Mouse (Mus musculus) right cerebral cortex, postnatal 10 days (tissue): Measurements from ENCODE around the gene Fanci.

Experiments used
- DNase-seq, 2 experiments: peaks; one replicate each; pipeline ENCODE4 v3.0.0; 2021; ENCODE audit warnings: low spot score in 2 of 2

The Fanci gene

DNA sequence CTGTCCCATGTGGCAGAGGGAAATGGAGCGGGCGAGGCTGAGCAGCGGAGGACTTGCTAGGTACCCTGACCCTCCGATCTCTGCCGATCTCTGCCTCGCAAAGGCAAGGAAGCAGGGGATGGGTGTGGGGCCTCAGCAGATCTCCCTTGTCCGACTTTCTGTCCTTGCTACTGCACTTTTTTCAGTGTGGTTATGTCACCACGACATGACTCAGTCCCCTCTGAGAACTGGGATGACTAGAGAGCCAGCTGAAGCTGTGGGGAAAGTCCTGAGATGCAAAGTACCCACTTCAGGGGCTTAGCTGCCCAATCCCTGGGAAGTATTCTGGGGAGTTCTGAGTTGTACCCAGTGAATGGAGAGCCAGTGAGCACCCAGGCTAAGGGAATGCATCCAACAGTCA is 4.6 kb upstream of the Fanci start:
- no peak for DNase-seq

DNA sequence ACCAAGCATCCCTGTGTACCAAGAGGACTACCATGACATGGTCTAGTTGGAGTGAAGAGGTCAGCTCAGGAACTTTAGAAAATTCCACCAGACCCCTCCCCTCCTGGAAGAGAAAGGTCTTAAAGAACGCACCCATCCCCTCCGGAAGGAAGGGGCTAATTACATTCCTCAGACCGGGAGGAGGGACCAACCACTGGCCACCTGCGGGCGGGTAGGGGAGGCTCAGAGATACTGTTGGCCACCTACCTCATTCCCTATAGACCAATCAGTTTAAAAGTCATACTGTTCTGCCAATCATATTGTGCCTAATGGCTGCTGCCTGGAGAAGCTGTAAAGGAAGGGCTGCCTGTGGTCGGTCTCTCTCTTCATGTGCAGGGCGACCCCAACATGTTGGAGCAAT is 3.7 kb upstream of the Fanci start:
- no peak for DNase-seq

DNA sequence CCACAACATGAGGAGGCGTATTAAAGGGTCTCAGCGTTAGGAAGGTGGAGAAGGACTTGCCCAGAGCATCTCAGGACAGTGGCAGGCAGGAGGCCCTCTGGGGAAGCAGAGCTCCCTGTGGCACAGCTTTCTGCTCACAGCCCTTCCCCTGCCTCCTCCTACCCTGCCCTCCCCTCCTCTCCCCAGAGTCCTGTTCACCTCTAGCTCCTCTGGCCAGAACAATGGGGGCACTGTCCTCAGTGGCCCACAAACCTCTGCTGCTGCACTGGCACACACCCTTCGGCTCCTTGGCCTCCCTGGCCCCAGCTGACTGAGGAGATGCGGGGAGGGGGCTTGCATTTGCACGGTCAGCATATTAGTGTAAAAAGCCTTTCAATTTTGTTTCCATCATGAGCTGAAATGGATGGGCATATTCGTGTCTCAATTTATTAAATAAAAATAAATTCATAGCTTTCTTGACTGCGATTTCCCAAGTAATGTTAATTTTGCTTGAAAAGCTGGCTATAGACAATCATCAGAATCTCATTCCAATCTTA is 3.0 kb upstream of the Fanci start:
- DNase-seq = peak in 1 of 2 experiments; percentile 37

DNA sequence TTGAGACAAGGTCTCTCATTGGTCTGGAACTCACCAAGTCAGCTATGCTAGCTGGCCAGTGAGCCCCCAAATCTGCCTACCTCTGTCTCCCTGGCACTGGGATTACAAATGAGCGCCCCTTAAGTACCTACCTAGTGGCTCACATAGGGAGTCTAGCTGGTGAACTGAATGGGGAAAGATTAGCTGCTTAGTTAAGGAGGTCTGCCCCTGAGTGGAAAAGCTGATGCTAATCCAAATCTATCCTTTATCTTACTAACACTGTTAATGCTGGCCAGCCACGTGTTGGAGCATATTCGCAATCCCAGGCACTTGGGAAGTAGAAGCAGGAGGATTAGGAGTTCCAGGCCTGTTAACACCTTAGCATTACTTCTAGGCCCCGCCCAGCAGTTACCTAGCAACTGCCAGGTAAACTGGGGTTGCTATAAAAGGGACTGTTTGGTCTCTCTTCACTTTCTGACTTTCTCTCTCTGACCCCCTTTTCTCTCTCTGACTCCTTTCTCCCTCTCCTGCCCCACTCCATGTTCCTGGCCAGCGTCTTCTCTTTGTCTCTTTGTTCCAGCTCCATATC is 1.5 kb upstream of the Fanci start:
- no peak for DNase-seq

DNA sequence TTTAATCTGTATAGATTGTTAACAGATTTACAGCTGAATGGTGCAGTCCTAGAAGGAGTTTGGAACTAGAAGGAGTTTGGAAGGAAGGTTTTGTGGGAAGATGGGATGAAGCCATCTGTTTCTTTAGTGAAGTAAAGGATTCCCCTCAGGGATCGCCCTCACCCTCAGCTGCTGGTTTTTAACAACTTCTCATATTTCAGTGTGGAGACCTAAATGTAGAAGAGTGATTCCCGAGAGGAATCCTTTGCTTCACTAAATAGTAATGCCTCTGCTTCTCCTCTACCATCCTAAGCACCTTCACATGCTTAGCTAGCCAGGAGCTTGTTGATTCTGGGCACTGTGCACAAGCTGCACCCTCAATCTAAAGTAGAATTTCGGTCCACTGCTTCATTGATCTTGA is 258 bp upstream of the Fanci start:
- DNase-seq = no peak

DNA sequence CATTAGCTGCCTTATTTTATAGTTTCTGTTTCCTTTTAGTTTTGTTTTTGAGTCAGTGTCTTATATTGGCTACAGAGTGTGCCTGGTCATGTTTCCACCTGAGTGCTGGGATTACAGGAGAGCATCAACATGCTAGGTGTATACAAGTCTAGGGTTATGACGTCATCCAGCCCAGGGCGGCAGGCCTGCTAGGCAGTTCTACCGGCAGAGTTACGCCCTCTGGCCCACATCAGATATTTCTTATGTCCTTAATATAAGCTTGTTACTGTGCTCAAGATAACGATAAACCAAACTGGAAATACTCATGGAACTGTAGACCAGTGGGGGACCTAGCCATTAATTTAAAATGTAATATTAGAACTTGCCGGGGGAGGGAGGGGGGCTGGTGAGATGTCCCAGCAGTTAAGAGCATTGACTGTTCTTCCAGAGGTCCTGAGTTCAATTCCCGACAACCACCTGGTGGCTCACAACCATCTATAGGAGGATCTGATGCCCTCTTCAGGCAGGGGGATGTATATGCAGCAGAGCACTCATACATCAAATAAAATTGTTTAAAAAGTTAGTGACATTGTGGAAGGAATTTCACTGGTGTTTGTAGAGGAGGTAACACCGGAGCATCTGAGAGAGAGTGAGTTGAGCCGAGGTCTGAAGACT is 1.3 kb downstream of the Fanci start:
- DNase-seq = no peak

DNA sequence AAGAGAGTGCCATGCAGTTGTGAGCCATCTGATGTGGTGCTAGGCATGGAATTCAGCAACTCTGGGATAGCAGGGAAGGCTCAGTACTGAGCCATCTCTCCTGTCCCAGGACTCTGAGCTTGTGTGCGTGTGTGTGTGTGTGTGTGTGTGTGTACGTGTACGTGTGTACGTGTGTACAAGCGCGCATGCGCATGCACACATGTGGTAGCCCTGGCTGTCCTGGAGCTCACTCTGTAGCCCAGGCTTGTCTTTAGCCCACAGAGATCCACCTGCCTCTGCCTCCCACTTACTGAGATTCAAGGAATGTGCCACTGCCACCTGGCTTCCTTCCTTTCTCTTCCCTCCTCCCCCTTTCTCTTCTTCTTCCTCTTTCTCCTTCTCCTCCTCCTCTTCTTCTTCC is 2.2 kb downstream of the Fanci start:
- DNase-seq = no peak

DNA sequence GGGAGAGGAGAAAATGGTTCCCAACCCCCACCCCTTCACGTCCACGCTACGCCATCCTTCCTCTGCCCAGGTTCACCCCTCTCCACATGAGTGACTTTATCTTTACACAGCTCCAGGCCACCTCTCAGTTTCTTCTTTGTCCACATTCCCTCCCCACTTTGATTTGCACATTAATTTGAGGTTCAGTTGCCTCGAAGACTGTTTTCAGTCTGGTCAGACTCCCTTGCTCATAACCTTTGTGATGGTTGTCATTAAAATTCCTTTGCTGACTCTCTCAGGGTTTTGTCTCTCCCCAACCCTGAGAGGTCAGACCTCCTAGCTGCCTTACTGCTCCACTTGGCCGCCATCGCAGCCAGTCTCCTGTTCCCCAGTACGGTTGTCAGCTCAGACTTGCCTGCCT is 2.9 kb downstream of the Fanci start:
- no peak for DNase-seq

DNA sequence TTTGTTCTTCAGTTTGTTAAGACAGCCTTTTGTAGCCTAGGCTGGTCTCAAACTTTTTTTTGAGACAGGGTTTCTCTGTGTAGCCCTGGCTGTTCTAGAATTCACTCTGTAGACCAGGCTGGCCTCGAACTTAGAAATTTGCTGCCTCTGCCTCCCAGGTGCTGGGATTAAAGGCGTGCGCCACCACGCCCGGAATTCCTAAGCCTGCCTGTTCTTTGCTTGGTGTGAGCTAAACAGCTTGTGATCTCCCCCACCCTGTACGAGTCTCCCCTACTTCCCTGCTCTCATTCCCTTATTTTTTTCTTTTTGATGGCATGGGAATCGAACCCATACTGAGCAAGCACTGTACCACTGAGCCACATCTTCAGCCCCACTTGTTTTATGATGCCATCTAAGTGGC is 3.5 kb downstream of the Fanci start:
- no peak for DNase-seq

DNA sequence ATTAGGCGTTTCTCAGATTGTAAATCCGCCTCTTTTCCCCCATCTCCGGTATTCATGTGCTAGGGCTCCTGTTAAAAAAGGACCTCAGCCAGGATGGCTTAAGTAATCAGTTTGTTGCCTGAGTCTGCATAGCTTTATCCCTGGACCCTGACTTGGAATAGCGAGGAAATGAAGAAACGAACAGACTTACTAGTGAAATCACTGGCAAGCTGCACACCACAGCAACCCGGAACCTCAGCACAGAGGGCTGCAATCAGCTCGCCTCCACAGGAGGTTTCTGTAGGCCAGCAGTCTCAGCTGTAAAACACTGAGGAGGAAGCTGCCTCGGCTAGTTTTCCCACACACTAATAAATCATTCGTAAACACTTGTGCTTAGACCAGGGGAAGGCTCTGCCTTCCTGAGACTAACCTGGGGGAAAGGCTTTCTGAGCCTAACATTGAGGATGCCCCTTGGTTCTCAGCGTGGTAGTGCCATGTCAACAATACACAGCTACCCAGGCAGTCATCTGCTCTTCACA is 5.8 kb downstream of the Fanci start:
- no peak for DNase-seq

DNA sequence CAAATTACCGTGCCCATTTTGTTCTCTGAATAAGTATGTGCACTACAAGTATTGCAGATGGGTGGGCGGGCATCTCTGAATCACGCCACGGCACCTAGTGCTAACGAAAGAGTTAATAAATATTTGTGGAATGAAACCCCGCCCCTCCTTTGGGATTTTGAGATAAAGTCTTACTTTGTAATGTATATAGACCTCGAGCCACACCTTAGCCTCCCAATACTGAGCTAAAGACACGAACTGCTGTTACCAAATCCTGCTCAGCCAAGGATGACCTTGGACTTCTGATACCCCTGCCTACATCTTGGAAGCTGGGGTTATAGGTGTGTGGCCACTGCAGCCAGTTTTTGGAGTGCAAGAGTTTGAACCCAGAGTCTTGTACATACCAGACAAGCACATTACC is 6.7 kb downstream of the Fanci start:
- no peak for DNase-seq

DNA sequence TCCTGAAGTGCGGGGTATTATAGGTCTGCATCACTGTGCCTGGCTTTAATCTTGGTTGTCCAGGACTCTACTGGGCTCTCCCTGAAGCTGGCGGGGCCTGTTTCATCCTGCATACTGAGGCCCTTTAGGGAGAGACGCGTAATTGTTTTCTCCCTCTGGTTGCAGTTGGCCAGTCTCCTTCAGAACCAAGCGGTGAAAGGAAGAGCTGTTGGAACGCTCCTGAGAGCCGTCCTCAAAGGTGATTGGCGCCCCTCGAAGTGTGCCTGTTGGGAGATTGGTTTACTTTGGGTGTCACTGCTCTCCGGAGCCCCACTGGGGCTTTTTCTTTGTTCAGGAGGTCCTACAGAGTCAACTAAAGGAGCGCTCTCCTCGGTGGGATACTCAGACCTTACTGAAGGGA is 7.2 kb downstream of the Fanci start:
- DNase-seq = no peak

DNA sequence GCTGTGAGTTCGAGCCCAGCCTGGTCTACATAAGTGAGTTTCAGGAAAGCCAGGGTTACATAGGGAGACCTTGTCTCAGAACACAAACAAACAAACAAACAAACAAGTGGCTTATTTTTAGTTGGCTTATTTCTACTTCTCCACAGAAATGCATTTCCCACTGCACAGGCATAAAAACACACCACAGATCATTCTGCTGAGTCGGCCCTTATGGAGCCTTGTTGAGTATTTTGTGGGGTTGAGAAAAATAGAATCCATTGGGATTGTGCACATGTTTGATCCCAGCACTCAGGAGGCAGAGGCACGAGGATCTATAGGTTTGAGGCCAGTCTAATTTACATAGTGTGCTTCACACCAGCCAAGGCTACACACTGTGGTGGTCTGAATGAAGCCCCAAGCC is 8.6 kb downstream of the Fanci start:
- DNase-seq = no peak

DNA sequence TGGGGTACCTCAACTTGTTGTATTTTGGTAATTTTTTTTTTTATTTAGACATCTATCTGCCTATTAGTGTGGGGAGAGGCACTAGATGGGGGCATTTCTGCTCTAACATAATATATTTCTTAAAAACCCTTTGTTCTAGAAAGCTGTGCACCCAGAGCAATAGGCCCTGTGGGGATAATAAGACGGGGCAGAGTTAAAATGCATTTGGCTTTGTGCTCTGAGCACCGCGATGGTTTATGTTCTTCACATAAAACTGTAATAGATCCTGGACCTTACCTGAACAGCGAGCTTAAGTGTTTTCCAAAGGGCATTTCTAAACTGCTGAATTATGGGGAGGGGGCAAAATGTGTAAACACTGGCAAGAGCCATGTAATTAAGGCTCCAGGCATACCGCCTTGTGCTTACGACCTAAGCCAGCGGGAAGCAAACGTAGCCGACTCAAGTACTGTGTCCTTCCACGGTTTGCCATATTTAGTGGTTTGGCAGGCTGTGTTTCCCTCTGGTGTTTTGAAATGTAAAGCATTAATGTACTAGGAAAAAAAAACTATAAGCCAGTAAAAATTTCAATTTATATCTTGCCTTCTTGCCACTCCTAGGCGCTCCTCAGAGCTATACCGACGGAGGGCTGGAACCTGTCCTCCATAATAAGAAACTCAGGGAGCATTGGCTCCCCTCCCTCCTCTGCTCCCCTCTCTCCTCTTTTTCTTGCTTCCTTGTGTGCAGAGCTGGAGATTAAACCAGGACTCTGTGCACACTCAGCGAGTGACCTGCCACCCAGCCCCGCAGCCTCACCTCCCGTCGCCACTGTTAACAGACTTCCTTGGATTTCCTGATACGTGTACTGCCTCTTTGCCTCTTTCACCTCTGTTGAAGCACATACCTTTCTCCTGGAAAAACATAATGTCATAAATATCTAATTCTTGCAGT is 23.0 kb downstream of the Fanci start:
- DNase-seq = no peak

DNA sequence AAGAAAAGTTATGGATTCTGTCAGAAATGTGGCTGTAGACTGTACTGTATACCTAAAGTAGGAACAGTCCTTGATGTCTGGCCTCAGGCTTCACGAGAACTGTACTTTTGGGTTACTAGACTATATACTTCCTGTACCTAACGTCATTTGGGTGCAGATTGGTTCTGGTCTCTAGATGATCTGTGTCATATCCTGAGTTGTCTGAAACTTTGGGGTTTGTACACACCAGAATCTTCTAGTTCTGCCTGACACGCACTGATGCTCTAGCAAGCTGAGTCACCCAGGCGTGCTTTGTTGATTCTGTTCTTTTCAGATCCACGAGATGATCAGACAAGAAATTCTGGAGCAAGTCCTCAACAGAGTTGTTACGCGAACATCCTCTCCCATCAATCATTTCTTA is 28.2 kb downstream of the Fanci start:
- DNase-seq = no peak

DNA sequence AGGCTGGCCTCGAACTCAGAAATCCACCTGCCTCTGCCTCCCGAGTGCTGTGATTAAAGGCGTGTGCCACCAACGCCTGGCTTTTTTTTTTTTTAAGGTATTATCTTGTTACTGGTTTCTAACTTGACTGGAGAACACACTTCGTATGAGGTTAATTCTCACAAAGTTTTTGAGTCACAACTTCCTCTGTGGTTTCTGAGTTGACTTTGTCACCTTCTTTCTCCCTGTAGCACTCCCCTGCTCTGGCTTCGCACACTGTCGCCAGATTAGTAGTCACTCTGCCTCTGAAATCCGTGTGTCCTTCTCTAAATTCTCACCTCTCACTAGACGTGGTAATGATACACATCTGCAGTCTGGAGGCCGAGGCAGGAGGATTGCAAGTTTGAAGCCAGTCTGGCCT is 31.1 kb downstream of the Fanci start:
- no peak for DNase-seq

DNA sequence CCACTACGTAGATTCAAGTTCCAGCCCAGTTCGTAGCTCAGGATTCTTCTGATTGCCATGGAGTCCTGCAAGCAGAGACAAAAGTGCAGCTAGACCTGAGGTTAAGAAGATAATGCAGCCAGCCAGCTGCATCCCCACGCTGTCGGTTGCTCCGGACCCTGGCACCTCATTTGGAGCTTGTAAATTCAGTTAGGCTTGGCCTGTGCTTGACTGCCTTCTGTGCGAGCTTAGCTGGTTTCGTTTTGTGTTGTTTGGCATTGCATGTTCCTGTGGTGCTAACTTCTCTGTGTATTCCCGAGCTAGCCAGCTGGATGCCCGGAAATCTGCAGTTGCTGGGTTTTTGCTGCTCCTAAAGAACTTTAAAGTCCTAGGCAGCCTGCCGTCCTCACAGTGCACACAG is 34.1 kb downstream of the Fanci start:
- no peak for DNase-seq

DNA sequence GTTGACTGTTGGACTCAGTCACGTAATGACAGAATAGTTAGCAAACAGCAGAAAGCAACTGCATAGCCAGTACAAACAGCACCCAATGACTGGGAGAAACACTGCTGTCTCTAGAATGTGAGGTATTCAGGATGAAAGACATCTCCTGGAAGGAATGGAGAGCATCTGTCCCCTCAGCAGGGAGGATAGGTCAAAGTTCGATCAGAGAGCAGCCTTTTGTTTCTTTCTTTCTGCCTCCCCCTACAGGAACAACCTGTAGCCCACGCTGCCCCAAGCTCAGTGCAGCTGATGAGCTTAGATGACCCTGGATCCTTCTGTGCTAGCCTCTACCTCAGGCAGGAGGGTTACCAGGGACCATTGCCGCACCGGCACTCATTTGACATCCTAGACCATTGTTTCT is 36.5 kb downstream of the Fanci start:
- no peak for DNase-seq

DNA sequence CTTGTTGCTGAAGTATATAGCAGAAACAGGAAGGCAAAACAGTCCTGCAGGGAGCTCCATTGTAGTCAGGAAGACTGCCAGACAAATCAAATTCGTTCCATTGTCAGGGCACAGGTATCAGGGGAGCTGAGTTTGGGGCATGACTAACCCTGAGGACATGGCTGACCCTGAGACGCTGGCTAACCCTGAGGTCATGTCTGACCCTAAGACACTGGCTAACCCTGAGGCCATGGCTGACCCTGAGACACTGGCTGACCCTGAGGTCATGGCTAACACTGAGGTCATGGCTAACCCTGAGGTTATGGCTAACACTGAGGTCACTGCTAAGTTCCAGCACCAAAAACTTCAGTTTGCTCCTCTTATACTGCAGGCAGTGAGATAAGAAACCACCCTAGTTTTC is 48.3 kb downstream of the Fanci start:
- no peak for DNase-seq

DNA sequence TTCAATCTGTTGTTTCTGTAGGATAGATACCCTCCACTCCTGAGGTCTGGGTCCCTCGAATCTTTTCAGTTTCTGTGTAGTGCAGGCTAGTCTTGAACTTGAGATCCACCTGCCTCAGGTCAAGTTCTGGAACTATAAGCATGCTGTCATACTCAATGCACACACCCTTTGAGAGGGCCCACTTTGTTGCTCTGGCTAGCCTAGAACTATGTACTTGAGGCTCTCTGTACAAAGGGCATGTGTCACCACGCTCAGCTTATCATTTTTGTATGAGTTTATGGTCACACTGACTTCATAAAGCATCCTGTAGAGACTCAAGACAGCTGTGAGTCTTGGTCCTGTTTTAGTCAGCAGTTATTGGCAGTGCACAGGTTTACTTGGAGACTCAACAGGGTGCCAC is 55.3 kb downstream of the Fanci start:
- DNase-seq = no peak

DNA sequence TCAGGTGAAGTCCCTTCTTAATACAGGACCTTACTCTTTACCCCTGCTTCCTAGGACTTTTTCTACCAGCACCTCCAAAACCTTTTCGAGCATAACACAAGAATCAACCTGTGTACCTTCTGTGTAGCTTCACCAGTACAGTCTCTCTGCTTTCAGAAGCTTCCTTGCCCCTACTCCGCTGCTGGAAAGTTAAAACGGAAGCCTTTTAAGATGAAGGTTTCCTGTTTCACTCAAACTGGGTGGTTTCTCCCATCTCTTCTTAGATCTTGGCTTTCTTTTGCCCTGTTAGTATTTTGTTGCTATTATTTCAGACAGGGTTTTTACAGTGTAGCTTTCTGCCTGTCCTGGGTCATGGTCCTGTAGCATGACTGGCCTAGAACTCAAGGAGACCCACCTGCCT is 55.8 kb downstream of the Fanci start:
- no peak for DNase-seq

DNA sequence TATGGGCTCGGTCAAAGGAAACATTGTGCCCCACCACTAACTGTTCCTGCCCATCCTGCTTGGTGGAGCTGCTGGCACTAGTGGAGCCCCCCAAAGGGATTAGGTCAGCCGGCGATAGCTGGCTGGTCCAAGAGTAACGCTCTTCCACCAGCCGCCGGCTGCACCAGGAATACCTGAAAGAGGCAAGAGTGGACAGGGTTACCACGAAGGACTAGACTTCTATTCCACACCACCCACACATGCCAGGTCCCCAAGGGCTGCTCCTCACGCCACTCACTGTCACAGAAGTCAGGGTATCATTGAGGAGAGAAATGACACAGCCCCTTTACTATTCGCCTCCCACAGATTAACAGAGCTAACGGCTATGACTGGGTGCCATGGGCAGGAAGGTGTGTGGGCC is 70.0 kb downstream of the Fanci start:
- no peak for DNase-seq
